Mouse (Mus musculus): ENCODE results near the gene Mmp14. TPM values are rescaled to one million over a fixed set of nuclear protein-coding genes. Genes with fewer than 3 reads are reported as not detected.

Mmp14 gene
- 1 to 10 TPM; 2.8 to 6.3 (median 3.7) TPM for total RNA-seq (2022)

- peak; percentile 36 to 51 for DNase-seq (ENCODE audit: low spot score in 2 of 2)
Measured at GRCm38 (mm10) chr14:54431334-54432077, at the start of gene Mmp14. Mmp14 (plus strand) TSS chr14:54431612.

GRCm38 (mm10) chr14:54381816-54382215 is 49.6 kb upstream of the Mmp14 start:
- no peak for DNase-seq (ENCODE audit: low spot score in 2 of 2)

GRCm38 (mm10) chr14:54382641-54383040 is 48.8 kb upstream of the Mmp14 start:
- no peak for DNase-seq (ENCODE audit: low spot score in 2 of 2)

- DNase-seq (ENCODE audit: low spot score in 2 of 2), result no peak
Measured at GRCm38 (mm10) chr14:54383355-54383771, 48.0 kb upstream of the Mmp14 start.

- no peak for DNase-seq (ENCODE audit: low spot score in 2 of 2)
Measured at GRCm38 (mm10) chr14:54384396-54384795, 47.0 kb upstream of the Mmp14 start.

- DNase-seq (ENCODE audit: low spot score in 2 of 2), result no peak
Measured at GRCm38 (mm10) chr14:54385968-54386618, 45.3 kb upstream of the Mmp14 start.

GRCm38 (mm10) chr14:54387546-54387945 is 43.9 kb upstream of the Mmp14 start:
- DNase-seq (ENCODE audit: low spot score in 2 of 2), result no peak

GRCm38 (mm10) chr14:54390843-54391242 is 40.6 kb upstream of the Mmp14 start:
- no peak for DNase-seq (ENCODE audit: low spot score in 2 of 2)

- DNase-seq (ENCODE audit: low spot score in 2 of 2), result no peak
Measured at GRCm38 (mm10) chr14:54393794-54394193, 37.6 kb upstream of the Mmp14 start.

GRCm38 (mm10) chr14:54394309-54394708 is 37.1 kb upstream of the Mmp14 start:
- no peak for DNase-seq (ENCODE audit: low spot score in 2 of 2)

- DNase-seq (ENCODE audit: low spot score in 2 of 2), result no peak
Measured at GRCm38 (mm10) chr14:54396685-54397084, 34.7 kb upstream of the Mmp14 start.

GRCm38 (mm10) chr14:54397872-54398527 is 33.4 kb upstream of the Mmp14 start:
- DNase-seq (ENCODE audit: low spot score in 2 of 2), result no peak

GRCm38 (mm10) chr14:54398528-54398916 is 32.9 kb upstream of the Mmp14 start:
- DNase-seq (ENCODE audit: low spot score in 2 of 2), result no peak

GRCm38 (mm10) chr14:54398921-54399382 is 32.5 kb upstream of the Mmp14 start:
- DNase-seq (ENCODE audit: low spot score in 2 of 2), result no peak

GRCm38 (mm10) chr14:54401723-54402122 is 29.7 kb upstream of the Mmp14 start:
- no peak for DNase-seq (ENCODE audit: low spot score in 2 of 2)

GRCm38 (mm10) chr14:54408336-54409056 is 22.9 kb upstream of the Mmp14 start:
- DNase-seq (ENCODE audit: low spot score in 2 of 2), result no peak

GRCm38 (mm10) chr14:54409057-54409645 is 22.3 kb upstream of the Mmp14 start:
- DNase-seq (ENCODE audit: low spot score in 2 of 2), result no peak

- DNase-seq (ENCODE audit: low spot score in 2 of 2), result no peak
Measured at GRCm38 (mm10) chr14:54409980-54410810, 21.2 kb upstream of the Mmp14 start.

- no peak for DNase-seq (ENCODE audit: low spot score in 2 of 2)
Measured at GRCm38 (mm10) chr14:54412000-54412576, 19.3 kb upstream of the Mmp14 start.

GRCm38 (mm10) chr14:54412629-54413170 is 18.7 kb upstream of the Mmp14 start:
- DNase-seq (ENCODE audit: low spot score in 2 of 2), result no peak
